Mouse (Mus musculus) adrenal gland, adult 8-10 months (tissue): ENCODE measurements at regions not wholly inside any gene's neighbourhood (a gene's known extent, or its start where the extent isn't known, plus 50 kb on each side); places are given as distances from the start of the nearest gene placed in this dataset.

ENCODE experiments used
- DNase-seq: peaks from one replicate; pipeline ENCODE4 v3.0.0; 2022

DNA sequence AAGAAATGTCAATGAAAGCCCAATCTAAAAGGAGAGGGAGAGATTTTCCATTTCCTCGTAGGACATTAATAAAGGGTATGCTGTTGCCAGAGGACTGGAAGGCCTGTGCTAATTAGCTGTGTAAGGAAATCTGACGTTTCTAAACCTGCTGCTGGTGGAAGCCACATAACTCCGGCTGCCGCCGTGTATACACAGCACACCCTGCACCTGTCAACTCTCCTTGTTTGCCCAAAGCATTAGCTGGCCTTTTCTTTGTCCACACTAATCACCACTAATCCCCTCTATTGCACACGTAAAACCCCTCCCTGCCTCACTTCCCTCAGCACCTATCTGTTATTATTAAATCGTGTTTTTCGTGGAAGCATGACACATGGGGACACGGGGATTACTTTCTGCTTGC is 108.7 kb downstream of the Gm10260 start:
- DNase-seq = no peak

- DNase-seq = no peak
Measured at GRCm38 (mm10) chr13:97651176-97651575, 109.3 kb downstream of the Gm10260 start.

- no peak for DNase-seq
Measured at GRCm38 (mm10) chr13:97650191-97650590, 110.2 kb downstream of the Gm10260 start.

DNA sequence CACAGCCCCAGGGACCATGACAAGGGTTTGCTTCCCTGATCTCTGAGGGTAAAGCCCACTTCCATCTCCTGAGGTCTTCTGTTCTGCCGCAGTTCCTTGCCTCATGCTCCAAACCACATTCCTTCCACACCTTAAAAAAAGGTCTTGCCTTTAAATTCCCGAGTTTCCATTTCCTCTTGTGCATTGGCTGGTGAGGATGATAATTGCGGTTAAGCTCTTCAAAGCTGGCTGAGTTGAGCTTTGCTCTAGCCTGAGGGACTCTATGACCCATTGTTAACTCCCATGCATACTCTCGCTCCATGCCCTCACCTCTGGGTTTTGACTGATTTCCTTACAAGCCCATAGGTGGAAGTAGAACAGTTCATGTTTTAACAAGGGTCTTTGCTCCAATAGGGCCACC is 112.9 kb downstream of the Gm10260 start:
- no peak for DNase-seq

- DNase-seq = peak; percentile 53
Measured at GRCm38 (mm10) chr13:97646021-97646385, 114.4 kb downstream of the Gm10260 start.

DNA sequence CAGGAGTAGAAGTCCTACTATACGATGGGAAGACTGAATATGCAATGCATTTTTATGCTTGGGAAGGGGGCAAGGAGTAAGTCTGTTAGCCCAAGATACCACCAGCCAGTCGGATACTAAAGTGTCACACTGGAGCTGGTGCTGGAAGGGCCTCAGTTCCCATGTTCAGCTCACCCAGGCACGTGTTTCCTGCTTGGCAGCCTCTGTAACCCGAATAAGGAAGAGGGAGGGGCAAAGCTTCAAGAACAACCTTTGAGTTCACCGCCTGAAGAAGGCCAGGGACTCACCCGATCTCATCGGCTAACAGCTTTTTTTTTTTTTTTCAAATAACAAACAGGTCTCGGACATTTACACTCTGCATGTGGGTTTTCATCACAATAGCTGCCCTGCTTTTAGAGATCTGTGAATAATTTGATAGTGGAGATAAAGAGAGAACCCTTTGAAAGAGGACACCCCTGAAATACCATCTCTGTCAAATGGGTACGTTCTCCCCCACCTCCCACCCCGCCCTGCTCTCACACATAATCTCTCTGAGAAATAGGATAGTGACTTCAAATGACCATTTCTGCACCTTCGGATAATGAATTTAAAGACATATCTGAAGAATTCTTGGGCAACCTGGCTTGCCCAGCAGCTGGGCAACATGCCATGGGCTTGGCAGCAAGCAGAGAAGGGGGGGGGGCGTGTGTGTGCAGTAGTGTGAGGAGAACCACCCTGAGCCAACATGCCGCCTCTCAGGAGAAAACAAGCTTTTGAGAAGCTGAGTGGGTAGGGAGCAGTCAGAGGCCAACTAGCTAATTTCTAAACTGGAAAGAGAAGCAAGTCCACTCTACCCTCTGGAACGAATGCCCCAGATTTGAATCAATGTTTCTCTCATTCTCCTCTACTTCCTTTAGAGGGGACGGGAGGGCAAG is 115.1 kb downstream of the Gm10260 start:
- DNase-seq = peak; percentile 9

DNA sequence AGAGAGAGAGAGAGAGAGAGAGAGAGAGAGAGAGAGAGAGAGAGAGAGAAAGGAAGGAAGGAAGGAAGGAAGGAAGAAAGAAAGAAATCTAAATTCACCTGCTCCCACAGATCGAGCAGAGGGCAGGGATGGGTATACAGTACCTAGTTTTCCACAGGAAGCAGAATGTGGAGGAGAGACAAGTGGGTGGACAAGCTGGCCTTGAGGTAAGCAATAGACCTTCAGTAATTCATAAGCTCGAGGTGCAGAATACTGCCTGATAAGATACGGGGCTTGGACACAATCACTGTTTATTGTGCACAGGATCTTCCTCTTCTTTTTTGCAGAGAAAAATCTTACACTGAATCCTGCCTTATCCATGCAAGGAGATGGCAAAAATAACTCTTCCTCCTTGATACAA is 120.2 kb downstream of the Gm10260 start:
- no peak for DNase-seq

GRCm38 (mm10) chr13:97639656-97640055 is 120.8 kb downstream of the Gm10260 start:
- no peak for DNase-seq

- DNase-seq = no peak
Measured at GRCm38 (mm10) chr13:97638457-97639088, 121.9 kb downstream of the Gm10260 start.

GRCm38 (mm10) chr13:97637506-97637905 is 122.9 kb downstream of the Gm10260 start:
- no peak for DNase-seq

GRCm38 (mm10) chr13:97634041-97634788 is 126.2 kb downstream of the Gm10260 start:
- no peak for DNase-seq

- no peak for DNase-seq
Measured at GRCm38 (mm10) chr13:97633551-97633950, 126.9 kb downstream of the Gm10260 start.

GRCm38 (mm10) chr13:97631872-97632402 is 128.5 kb downstream of the Gm10260 start:
- DNase-seq = no peak

DNA sequence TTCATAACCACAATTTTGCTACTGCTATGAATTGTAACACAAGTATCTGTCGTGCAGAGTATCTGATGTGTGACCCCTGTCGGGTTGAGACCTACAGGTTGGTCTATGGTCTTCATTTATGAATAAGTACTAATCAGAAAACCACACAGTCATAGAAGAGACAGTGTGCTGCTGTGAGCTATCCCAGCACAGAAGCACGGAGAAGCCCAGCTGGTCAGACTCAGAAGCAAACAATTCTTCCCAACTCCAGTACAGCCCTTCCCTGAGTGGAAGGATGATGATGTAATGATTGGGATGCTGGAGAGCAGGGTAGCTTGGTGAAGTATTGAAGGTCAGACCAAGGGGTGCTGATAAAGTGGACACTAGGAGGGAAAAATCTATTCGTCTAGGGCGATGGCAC is 129.5 kb downstream of the Gm10260 start:
- no peak for DNase-seq

DNA sequence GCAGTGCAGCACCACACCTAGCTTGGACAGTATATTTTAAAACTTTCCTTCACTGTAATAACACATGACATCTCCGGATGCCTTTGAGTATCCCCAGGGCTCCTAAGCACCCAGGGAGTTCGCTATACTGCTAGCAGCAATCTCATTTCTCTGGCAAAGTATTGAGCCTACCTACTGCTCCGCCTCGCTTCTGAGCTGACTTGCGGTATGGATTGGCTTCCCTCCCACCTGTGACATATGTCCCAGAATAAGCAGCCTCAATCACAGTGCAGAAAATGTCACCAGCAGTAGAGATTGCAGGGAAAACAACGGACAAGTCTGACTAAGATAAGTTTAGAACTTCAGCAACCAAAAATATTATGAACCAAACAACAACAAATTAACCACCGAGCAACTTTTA is 131.8 kb downstream of the Gm10260 start:
- no peak for DNase-seq

- no peak for DNase-seq
Measured at GRCm38 (mm10) chr13:97627247-97627646, 133.2 kb downstream of the Gm10260 start.

- DNase-seq = no peak
Measured at GRCm38 (mm10) chr13:97626786-97627185, 133.6 kb downstream of the Gm10260 start.

DNA sequence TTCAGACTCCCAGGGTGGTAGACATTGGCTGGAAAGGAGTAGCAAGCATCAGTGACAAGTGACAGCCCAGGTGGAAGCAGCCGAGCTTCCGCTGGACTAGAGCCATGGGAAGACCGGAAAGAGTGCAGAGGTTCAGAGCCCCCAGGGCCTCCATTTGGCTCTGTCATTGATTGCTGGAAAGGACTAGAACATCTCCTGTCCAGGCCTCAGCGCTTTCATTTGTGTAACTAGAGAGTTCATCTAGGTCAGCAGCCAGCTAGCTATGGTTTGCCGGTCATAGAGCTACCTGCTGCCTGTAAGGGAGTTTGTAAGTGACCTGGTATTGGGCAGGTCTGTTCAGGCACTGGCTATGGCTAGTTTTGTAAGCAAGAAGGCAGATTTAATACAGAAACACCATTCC is 134.3 kb downstream of the Gm10260 start:
- no peak for DNase-seq

DNA sequence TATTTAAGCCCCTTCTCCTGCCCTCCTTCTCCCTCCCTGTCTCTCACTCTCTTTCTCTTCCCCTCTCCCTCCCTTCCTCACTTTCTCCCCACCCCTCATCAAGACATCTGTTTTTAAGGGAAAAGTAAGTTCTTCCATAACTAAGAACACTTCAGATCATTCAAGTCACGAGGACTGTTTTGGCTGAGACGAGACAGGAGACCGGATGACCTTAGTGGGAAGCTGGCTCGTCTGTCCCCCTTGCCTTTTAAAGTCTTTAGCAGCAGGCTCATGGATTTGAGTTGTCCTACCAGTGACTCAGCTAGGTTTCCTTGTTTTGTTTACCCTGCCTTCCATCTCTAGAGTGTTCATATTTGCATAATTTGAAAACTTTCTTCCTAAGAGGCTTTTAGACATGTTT is 135.0 kb downstream of the Gm10260 start:
- DNase-seq = no peak

DNA sequence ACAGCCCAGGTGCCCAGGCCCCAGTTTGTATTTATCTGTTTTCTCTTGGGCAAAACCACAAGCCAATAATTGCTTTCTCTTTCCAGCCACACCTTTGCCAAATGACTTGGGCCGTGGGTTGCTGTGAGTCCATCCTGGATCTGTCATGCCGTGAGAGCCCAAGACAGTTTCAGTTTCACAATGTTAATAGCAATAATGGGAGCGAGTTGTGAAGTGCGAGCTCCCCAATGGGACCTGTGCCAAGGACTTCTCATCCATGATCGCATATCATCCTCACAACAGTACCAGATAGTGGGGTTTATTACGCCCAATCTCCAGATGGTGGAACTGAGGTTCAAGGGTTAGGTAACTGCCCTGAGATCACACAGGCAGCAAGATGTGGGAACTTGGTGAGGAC is 142.2 kb downstream of the Gm10260 start:
- peak; percentile 34 for DNase-seq

- peak; percentile 68 for DNase-seq
Measured at GRCm38 (mm10) chr13:97617511-97618189, 142.8 kb downstream of the Gm10260 start.

- no peak for DNase-seq
Measured at GRCm38 (mm10) chr13:97616919-97617318, 143.5 kb downstream of the Gm10260 start.
